Mouse (Mus musculus) heart, postnatal 36 days (tissue): Measurements from ENCODE around the gene Wfdc15a. TPM values are rescaled to one million over a fixed set of nuclear protein-coding genes. Genes with fewer than 3 reads are reported as not detected.

Source experiments
- DNase-seq, 2 experiments: peaks; one replicate each; pipeline ENCODE4 v3.0.0; 2021 to 2022
- intact Hi-C: fragments of 180-260 bp; cut with DNase I; formaldehyde crosslinking; loops from one replicate; pipeline ENCODE4 v1.15.1; 2025
- total RNA-seq, 2 experiments: library from RNA; stranded (reverse); gene quantifications; 2 replicates each; pipeline ENCODE4 v1.2.3; 2021

Wfdc15a gene
- total RNA-seq, 2 experiments from 2014 or later = not detected

- intact Hi-C loops = loop anchor here (5.0 kb wide), 1 partner anchor 78 kb away; no protein-coding TSS in a partner anchor
- DNase-seq = no peak
These were observed 19.2 kb downstream of the Wfdc15a start for GRCm38 (mm10) chr2:164180770-164181169.

GRCm38 (mm10) chr2:164180124-164180523 lies 19.8 kb downstream of the Wfdc15a start:
- peak; percentile 37 for DNase-seq
- intact Hi-C loops = loop anchor here (5.0 kb wide), 1 partner anchor 78 kb away; no protein-coding TSS in a partner anchor

- intact Hi-C loops = loop anchor here (2.0 kb wide), 1 partner anchor 39 kb away; no protein-coding TSS in a partner anchor
- no peak for DNase-seq
These were observed 22.1 kb downstream of the Wfdc15a start for GRCm38 (mm10) chr2:164177831-164178230.

- intact Hi-C loops = no loop called here
- no peak for DNase-seq
These were observed 24.1 kb downstream of the Wfdc15a start for GRCm38 (mm10) chr2:164175850-164176249.

GRCm38 (mm10) chr2:164174649-164175395 lies 25.1 kb downstream of the Wfdc15a start:
- intact Hi-C loops = no loop called here
- DNase-seq = no peak

- DNase-seq = no peak
- intact Hi-C loops = no loop called here
These were observed 26.5 kb downstream of the Wfdc15a start for GRCm38 (mm10) chr2:164173394-164173793.

GRCm38 (mm10) chr2:164170902-164171301 lies 29.0 kb downstream of the Wfdc15a start, which contains the start of gene Kcns1:
Gene Kcns1 (minus strand): TSS chr2:164171113.
- DNase-seq = no peak
- intact Hi-C loops = no loop called here

- intact Hi-C loops = no loop called here
- no peak for DNase-seq
These were observed 29.6 kb downstream of the Wfdc15a start for GRCm38 (mm10) chr2:164170326-164170725.

GRCm38 (mm10) chr2:164168571-164168946 lies 31.4 kb downstream of the Wfdc15a start:
- DNase-seq = no peak

GRCm38 (mm10) chr2:164167752-164168570 lies 32.0 kb downstream of the Wfdc15a start:
- no peak for DNase-seq
- intact Hi-C loops = no loop called here

More at GRCm38 (mm10) chr2:164168571-164168946, 31.4 kb downstream of the Wfdc15a start:
- intact Hi-C loops = no loop called here

GRCm38 (mm10) chr2:164164941-164165340 lies 35.0 kb downstream of the Wfdc15a start:
- intact Hi-C loops = no loop called here
- DNase-seq = no peak

- intact Hi-C loops = no loop called here
- no peak for DNase-seq
These were observed 38.3 kb downstream of the Wfdc15a start for GRCm38 (mm10) chr2:164161515-164162055.

GRCm38 (mm10) chr2:164158838-164159237 lies 41.1 kb downstream of the Wfdc15a start:
- no peak for DNase-seq
- intact Hi-C loops = loop anchor here (5.0 kb wide), 1 partner anchor 397 kb away; no protein-coding TSS in a partner anchor

GRCm38 (mm10) chr2:164156158-164156557 lies 43.8 kb downstream of the Wfdc15a start:
- no peak for DNase-seq
- intact Hi-C loops = loop anchor here (5.0 kb wide), 1 partner anchor 394 kb away; no protein-coding TSS in a partner anchor

GRCm38 (mm10) chr2:164154007-164154406 lies 45.9 kb downstream of the Wfdc15a start:
- no peak for DNase-seq
- intact Hi-C loops = no loop called here

- intact Hi-C loops = no loop called here
- DNase-seq = no peak
These were observed 47.6 kb downstream of the Wfdc15a start for GRCm38 (mm10) chr2:164152341-164152740.

- DNase-seq = no peak
- intact Hi-C loops = no loop called here
These were observed 49.7 kb downstream of the Wfdc15a start for GRCm38 (mm10) chr2:164150086-164150760.
